Mouse (Mus musculus) thymus, postnatal 25 days (tissue): ENCODE results near the gene Inpp1.

Experiments used
- DNase-seq: peaks from one replicate; pipeline ENCODE4 v3.0.0; 2022

Inpp1 gene

DNA sequence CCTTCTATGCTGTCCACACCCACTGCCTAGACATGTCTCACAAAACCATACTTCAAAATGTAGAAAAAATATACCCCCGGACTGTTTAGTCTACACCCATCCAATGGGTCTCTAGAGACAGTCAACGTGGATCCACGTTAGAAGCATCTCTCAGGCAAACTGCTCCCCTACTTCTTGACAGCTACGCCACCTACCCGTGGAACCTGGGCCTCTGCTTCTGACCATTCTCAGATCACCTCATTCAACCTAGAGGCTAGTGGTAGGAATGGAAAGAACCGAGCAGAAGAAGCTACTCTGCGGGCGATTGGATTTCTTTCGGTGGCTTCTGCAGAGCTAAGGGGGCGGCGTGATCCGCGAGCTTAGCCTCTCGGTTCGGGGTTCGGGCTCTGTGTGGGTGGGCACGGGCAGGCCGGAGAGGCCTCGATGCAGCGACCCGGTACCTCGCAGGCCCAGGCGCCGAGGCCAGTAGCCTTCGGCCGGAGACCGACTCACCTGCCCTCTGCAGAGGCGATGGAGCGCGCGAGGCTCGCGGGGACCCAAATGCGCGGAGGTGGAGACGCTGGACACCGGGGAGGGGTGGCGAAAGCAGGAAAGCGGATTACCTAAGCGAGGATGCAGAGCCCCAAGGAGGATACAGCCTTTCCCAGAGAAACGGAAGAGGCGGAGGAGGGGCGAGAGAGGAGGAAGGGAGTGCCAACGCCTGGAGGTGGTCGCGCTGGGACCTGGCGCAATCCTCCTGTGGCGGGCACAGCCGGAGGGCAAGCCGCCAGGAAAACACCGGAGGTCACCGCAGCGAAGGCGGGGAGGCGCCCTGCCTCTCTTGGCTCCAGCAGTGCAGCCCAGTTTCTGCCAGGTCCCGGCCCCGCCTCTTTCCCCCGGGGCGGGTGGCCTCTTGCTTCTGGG, at the start of gene Inpp1:
Gene Inpp1 (minus strand): TSS at position 779 of the 903 bp plus-strand sequence.
- peak; percentile 79 for DNase-seq

DNA sequence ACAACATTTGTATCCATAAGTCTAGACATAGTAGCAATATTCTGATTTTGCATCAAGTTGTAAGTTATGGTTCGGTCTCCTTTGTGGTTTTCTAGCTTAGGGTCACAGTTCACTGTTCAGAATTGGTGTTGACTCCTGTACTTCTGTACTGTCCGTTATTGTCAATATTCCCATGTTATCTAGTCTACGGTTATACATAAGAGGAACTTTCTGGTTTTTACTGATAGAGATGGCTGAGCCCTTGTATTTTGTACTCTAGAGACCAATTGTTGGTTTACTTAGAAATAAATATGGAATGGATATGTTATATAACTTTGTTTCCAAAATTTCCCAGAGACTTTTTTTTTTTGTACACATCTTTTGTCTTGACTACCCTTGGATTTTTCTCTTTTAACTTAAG, 48.5 kb upstream of the Inpp1 start:
- DNase-seq: no peak

GRCm38 (mm10) chr1:52864220-52864619, 46.7 kb upstream of the Inpp1 start:
- no peak for DNase-seq

DNA sequence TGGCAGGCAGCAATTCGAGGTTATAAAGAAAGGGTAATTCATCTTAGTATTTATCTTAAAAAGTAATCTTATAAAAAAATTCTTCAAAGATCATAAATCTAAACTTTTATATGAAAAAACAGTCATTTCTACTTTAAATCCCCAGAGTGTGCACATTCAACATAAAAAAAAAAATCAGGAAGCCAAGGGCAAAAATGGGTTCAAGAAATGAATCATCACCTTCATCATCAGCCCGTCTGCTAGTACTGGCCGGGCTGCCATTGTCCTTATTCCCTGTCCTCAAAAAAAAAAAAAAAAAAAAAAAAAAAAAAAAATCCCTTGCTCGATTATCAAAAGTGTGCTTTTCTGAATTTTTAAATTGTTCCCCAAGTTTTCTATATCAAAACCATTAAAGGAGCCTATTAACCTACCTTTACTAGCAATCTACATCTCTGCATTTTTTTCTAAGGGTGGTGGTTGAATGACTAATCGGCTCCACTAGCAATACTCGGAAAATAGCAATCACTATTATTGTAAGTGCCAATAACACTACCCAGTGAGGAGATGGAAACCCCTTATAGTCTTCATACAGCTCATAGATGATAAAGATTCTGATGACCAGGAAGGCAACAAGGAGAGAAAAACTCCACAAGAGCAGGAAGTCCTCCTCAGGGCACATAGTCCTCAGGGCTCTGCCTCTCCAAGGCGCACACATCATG, 38.6 kb upstream of the Inpp1 start:
- DNase-seq: no peak

DNA sequence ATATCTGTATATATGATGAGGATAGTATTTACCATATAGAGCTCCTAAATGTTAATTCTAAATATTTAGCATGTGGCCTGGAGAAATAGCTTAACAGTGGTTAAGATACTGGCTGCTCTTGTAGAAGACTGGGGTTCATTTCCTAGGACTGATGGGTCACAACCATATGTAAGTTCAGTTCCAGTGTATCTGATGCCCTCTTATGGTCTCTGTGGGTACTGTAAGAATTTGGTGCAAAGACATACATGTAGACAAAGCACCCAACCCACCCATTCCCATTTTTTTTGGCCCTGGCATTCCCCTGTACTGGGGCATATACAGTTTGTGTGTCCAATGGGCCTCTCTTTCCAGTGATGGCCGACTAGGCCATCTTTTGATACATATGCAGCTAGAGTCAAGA, 36.5 kb upstream of the Inpp1 start:
- DNase-seq: peak; percentile 28

DNA sequence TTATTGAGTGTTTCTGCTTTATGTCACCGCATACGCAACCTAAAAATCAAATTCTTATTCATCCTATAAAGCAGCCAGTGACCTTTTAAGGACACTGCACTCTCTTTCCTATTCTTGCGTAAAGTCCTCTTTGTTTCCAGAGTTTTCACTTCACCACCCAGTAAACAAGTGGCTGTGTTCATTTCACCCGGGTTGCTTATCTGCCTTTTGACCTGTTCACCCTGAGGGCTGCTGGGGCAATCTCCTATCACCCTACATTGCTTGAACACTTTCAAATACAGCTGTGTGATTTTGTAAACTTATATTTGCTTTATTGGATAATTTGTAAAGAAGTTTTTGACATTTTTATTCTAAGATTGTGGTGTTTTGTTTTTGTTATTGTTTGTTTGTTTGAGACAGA, 31.9 kb upstream of the Inpp1 start:
- DNase-seq: no peak

DNA sequence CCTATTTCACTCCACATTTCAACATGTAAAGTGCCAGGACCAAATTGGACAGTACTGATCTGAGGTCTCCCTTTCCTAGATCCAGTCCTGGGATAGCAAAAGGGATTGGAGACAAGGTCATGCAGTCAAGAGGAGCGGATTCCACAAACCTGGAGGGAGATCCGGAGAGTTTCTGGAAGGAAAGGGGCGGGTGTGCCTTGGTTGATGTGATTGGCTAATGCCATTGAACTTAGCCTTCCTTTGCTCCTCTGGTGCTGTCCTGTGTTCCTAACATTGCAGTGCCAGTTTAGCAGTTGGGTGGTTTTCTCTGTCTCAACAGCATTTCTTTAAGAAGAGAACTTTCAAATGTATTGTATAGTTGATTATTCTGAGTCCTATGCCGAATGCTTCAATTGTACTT, 29.1 kb upstream of the Inpp1 start:
- DNase-seq: no peak

DNA sequence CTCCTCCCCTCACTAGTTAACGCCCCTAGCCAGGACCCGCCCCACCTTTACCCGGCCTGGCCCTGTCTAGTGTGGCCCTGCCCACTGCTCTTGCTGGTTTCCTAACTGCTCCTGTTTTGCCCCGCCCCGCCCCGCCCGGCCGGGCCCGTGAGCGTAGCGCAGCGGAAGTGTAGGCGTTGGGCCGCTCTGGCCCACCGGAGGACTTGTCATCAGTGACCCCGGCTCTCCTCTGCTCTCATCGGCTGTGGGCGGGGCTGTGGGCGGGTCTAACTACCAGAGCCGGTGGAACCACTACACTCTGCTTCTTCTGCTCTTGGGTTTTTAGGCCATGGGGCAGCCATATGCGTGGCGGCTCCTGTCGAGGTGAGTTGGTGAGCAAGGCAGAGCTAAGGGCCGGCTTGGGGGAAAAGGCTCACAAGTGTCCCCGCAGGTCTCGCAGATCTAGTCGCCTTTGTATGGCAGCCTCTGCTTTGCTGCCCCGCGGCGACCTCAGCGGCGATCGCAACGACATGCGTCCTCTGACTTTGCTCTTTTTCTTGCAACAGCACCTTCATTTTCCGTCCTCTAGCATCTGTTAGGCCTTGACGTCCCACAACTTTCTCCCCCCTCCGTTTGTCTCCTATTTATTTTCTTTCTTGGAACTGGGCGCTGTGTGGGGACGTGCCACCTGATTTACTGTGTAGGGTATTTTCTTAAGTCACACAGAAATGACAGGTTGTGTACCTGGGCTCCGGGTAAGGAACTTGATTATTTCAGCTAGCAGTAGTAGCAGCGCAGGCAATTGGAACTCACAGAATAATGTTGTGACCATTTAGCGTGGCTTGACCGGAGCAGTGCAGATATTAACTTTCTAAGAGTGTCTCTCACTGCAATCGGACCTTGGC, 27.5 kb upstream of the Inpp1 start, which contains the start of gene Hibch:
Gene Hibch (plus strand): TSS at position 148 of the 884 bp plus-strand sequence.
- DNase-seq: peak; percentile 97

GRCm38 (mm10) chr1:52844354-52844753, 26.9 kb upstream of the Inpp1 start:
- peak; percentile 8 for DNase-seq

DNA sequence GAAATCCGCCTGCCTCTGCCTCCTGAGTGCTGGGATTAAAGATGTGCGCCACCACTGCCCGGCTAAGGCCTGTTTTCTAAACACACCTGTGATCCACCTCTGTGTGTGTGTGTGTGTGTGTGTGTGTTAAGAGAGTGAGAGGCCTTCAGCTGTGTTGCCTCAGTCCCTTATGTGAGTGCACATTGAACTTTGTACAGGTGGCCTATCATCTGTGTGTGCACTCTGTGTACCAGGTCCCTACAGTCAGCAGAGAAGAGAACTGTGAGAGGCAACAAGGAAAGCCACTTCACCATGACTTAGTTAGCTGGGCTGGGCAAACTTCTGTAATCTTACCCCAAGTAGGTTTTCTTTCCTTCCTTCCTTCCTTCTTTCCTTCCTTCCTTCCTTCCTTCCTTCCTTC, 21.6 kb upstream of the Inpp1 start:
- DNase-seq: no peak

GRCm38 (mm10) chr1:52817813-52818147, 292 bp upstream of the Inpp1 start:
- DNase-seq: no peak

DNA sequence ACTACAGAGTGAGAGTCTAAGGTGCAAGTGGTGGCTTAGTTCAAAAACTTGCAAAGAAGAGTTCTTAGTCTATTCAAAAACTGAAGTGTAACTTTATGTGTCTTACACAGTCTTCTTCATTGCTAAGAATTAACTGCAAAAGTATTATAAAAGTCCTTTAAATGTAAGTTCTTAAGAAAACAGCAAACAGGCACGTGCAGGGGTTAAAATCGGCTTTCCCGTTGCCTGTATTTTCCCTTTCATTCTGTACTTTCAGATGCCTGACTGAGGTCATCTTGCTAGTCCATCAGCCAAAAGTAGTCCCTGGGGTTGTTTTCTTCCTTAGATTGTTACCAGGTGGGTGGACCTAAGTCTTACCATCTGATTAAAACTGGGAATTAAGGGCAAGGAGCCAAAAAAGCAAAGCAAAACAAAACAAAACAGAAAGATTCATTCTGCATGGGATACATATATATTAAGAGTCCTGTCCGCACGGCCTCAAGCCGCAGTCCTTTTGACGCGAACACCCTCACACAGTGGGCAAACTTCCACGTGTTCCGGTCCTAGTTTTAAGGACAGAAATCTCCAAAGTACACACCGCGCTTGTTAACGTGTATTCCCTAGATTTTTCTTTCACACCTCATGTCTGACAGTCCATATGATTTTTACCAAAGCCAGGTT, 1.1 kb downstream of the Inpp1 start:
- no peak for DNase-seq

DNA sequence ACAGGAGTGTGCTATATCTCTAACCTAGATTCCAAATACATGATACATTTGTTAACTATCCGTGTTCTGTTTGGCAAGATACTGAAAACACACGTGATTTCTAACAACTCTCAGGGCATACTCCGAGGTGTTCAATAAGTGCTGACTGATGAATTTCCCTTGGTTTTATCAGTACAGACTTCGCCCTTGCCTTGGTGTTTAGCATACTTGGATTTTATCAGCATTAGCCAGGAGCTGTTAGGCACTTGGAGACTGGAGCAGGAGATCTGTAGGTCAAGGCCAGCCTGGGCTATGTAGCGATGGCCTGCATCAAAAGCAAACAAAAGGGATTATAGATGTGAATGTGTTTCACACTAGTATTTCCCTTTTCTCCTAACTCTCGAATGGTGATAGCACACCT, 9.0 kb downstream of the Inpp1 start:
- DNase-seq: no peak

GRCm38 (mm10) chr1:52805041-52805440, 12.4 kb downstream of the Inpp1 start:
- DNase-seq: no peak

- no peak for DNase-seq
These were observed 15.0 kb downstream of the Inpp1 start for GRCm38 (mm10) chr1:52802406-52802975.

DNA sequence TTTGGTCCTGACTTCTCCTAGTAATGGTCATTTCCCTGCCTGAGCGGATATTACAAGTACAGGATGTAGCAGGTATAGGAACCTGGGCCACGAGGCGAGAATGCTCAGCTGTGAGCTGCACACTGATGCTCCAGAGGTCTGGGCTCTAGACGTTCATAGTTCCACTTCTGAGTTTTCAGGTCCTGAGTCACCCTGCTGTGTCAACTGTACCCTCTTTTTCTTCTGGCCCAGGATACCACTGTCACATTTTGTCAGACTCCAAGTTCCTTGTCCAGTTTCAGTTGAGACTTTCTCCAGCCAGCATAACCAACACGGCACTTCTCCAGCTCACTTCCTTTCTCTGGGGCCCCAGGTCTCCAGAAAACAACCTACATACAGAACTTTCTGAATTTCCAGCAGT, 15.8 kb downstream of the Inpp1 start:
- DNase-seq: no peak

DNA sequence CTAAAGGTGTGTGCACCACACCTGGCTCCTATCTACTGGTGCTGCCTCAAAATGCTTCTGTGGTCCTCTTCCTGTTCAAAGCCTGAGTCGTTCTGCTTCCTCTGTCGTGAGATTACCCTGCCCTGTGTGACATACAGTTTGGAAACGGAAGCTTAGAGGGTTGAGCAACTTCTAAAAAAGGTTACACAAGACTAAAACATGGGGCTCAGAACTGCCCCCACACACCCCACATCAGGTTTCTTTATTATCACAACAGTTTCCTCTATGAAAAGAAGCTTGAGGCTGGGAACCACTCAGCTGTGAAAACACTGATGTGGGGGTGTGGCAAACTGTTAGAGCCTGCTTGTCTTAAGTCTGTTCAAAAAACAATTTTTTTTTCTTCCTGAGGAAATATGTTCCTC, 17.1 kb downstream of the Inpp1 start:
- DNase-seq: peak; percentile 57

DNA sequence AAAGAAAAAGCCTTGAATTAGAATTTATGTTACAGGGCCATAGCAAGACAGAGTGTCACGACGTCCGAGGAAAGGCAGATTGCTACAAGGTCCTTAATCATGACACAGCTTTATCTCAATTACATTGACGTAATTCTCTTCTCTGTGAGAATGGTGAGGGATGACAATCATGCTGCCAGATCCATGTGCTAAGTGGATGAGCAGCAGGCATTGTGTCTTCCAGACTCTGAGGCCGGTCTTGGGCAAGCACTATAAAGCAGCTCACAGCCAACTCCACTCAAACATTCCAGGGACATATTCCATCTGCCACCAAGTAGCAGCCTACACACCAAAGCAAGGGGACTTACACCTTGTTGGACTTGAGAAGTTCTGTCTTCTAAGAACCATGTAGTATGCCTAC, 17.7 kb downstream of the Inpp1 start:
- DNase-seq: peak; percentile 16

- peak; percentile 67 for DNase-seq
These were observed 18.3 kb downstream of the Inpp1 start for GRCm38 (mm10) chr1:52799056-52799726.

DNA sequence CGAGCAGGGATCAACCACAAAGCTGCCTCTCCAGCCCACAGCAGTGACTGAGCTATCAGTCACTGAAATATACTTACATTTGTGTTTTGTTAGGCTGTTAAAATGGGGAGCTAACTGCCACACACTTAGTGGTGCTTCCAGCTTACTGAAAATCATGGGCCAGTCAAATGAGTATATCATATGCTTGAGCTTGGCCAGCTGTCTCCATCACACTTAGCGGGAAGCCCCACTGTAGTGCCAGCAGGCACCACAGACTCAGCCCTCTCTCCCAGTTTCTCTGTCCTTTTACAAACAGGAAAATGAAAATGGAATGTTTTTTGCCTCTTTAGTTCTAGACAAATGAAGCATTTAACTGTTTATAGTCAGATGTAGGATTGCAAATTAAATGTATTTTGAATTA, 21.6 kb downstream of the Inpp1 start:
- no peak for DNase-seq

GRCm38 (mm10) chr1:52793692-52794091, 23.8 kb downstream of the Inpp1 start:
- DNase-seq: peak; percentile 20

DNA sequence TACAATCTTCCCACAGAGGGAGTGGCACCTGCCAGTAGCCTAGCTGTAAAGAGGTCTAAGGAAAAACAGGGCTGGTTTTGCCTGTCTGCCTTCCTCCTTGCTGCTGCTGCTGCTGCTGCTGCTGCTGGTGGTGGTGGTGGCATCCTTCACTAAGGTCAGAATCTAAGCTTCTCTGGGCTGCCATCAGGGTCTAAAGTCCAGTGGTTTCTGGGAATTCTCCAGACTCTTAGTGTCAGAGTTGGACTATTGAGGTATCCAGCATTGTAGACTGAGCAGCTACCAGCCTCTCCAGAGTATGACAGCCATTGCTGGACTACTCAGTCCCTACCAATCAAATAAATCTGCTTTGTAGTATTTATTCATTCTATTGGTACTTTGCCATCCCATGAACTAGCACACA, 24.8 kb downstream of the Inpp1 start:
- DNase-seq: no peak
